Mouse (Mus musculus): Measurements from ENCODE around the gene Bend6. TPM values are rescaled to one million over a fixed set of nuclear protein-coding genes. Genes with fewer than 3 reads are reported as not detected.

Bend6 gene
- total RNA-seq, 1 experiment = 0.89 TPM

- peaks cover 3% of the 10 kb centered on the region; the same call in 1 of the 2 replicates for H3K36me3 ChIP-seq (ENCODE audit: control insufficient read depth, insufficient read depth, low read length, poor library complexity, severe bottlenecking)
- no peak for TF ChIP-seq ZC3H11A (IDR thresholded peaks at IDR 0.05; ENCODE audit: borderline replicate concordance, low read depth, low read length)
- no peak for TF ChIP-seq ZNF384 (IDR thresholded peaks at IDR 0.05; ENCODE audit: low read depth, low read length)
- no peak for TF ChIP-seq CHD2 (IDR thresholded peaks at IDR 0.05; ENCODE audit: low read depth, low read length)
- no peak for TF ChIP-seq HCFC1 (IDR thresholded peaks at IDR 0.05; ENCODE audit: borderline replicate concordance, insufficient read depth, low read length)
- TF ChIP-seq MAFK (IDR thresholded peaks at IDR 0.05; ENCODE audit: insufficient read depth, low read depth, low read length) = no peak
- H3K4me3 ChIP-seq (ENCODE audit: insufficient read depth in 1 of 2, low read depth in 1 of 2, low read length in 2 of 2, poor library complexity in 1 of 2, severe bottlenecking in 1 of 2) = no peak overlapping the region
- no peaks in the 10 kb centered on the region for H3K9me3 ChIP-seq (ENCODE audit: control insufficient read depth, insufficient read depth, low read depth, low read length)
- peaks cover 0 to 3% of the 10 kb centered on the region in 2 experiments; a peak in 1 of 4 replicates for H3K4me1 ChIP-seq (ENCODE audit: control insufficient read depth in 2 of 2, insufficient read depth in 2 of 2, low read length in 2 of 2, poor library complexity in 1 of 2)
- no peak overlapping the region for H3K9ac ChIP-seq (ENCODE audit: insufficient read depth, low read depth, low read length, poor library complexity, severe bottlenecking)
- H3K27ac ChIP-seq (ENCODE audit: insufficient read depth, low read depth, low read length, poor library complexity, severe bottlenecking) = no peak overlapping the region
- in situ Hi-C loops (cut with MboI; ENCODE audit: low sequenced_read_pairs in 2 of 2, unreplicated experiment in 2 of 2) = no loop called here
- no peak for DNase-seq (ENCODE audit: low read depth, low spot score)
These were observed 17.7 kb upstream of the Bend6 start for GRCm38 (mm10) chr1:33925283-33925682.

- DNase-seq (ENCODE audit: low read depth, low spot score) = no peak
- H3K36me3 ChIP-seq (ENCODE audit: control insufficient read depth, insufficient read depth, low read length, poor library complexity, severe bottlenecking) = peaks cover 3% of the 10 kb centered on the region; the same call in 1 of the 2 replicates
- peaks cover 0 to 3% of the 10 kb centered on the region in 2 experiments; a peak in 1 of 4 replicates for H3K4me1 ChIP-seq (ENCODE audit: control insufficient read depth in 2 of 2, insufficient read depth in 2 of 2, low read length in 2 of 2, poor library complexity in 1 of 2)
- no peaks in the 10 kb centered on the region for H3K9me3 ChIP-seq (ENCODE audit: control insufficient read depth, insufficient read depth, low read depth, low read length)
- H3K4me3 ChIP-seq (ENCODE audit: insufficient read depth in 1 of 2, low read depth in 1 of 2, low read length in 2 of 2, poor library complexity in 1 of 2, severe bottlenecking in 1 of 2) = no peak overlapping the region
- no peak overlapping the region for H3K9ac ChIP-seq (ENCODE audit: insufficient read depth, low read depth, low read length, poor library complexity, severe bottlenecking)
- TF ChIP-seq ZC3H11A (IDR thresholded peaks at IDR 0.05; ENCODE audit: borderline replicate concordance, low read depth, low read length) (no peak), CHD2 (IDR thresholded peaks at IDR 0.05; ENCODE audit: low read depth, low read length) (no peak), ZNF384 (IDR thresholded peaks at IDR 0.05; ENCODE audit: low read depth, low read length) (no peak), MAFK (IDR thresholded peaks at IDR 0.05; ENCODE audit: insufficient read depth, low read depth, low read length) (no peak), HCFC1 (IDR thresholded peaks at IDR 0.05; ENCODE audit: borderline replicate concordance, insufficient read depth, low read length) (no peak)
- in situ Hi-C loops (cut with MboI; ENCODE audit: low sequenced_read_pairs in 2 of 2, unreplicated experiment in 2 of 2) = no loop called here
- H3K27ac ChIP-seq (ENCODE audit: insufficient read depth, low read depth, low read length, poor library complexity, severe bottlenecking) = no peak overlapping the region
These were observed 15.4 kb upstream of the Bend6 start for GRCm38 (mm10) chr1:33922975-33923374.

- H3K4me3 ChIP-seq (ENCODE audit: insufficient read depth in 1 of 2, low read depth in 1 of 2, low read length in 2 of 2, poor library complexity in 1 of 2, severe bottlenecking in 1 of 2) = no peak overlapping the region
- H3K9ac ChIP-seq (ENCODE audit: insufficient read depth, low read depth, low read length, poor library complexity, severe bottlenecking) = no peak overlapping the region
- H3K27ac ChIP-seq (ENCODE audit: insufficient read depth, low read depth, low read length, poor library complexity, severe bottlenecking) = no peak overlapping the region
- no peak for DNase-seq (ENCODE audit: low read depth, low spot score)
- TF ChIP-seq HCFC1 (IDR thresholded peaks at IDR 0.05; ENCODE audit: borderline replicate concordance, insufficient read depth, low read length) = no peak
- no peaks in the 10 kb centered on the region; a peak in 1 of 4 replicates for H3K4me1 ChIP-seq (ENCODE audit: control insufficient read depth in 2 of 2, insufficient read depth in 2 of 2, low read length in 2 of 2, poor library complexity in 1 of 2)
- peaks cover 16% of the 10 kb centered on the region for H3K36me3 ChIP-seq (ENCODE audit: control insufficient read depth, insufficient read depth, low read length, poor library complexity, severe bottlenecking)
- in situ Hi-C loops (cut with MboI; ENCODE audit: low sequenced_read_pairs in 2 of 2, unreplicated experiment in 2 of 2) = no loop called here
- no peaks in the 10 kb centered on the region for H3K9me3 ChIP-seq (ENCODE audit: control insufficient read depth, insufficient read depth, low read depth, low read length)
These were observed 8.9 kb upstream of the Bend6 start for GRCm38 (mm10) chr1:33916554-33916953.

GRCm38 (mm10) chr1:33911589-33911988 is 4.0 kb upstream of the Bend6 start:
- Histone ChIP-seq H3K27ac (ENCODE audit: insufficient read depth, low read depth, low read length, poor library complexity, severe bottlenecking) (no peak overlapping the region), H3K9ac (ENCODE audit: insufficient read depth, low read depth, low read length, poor library complexity, severe bottlenecking) (no peak overlapping the region), H3K4me3 (ENCODE audit: insufficient read depth in 1 of 2, low read depth in 1 of 2, low read length in 2 of 2, poor library complexity in 1 of 2, severe bottlenecking in 1 of 2) (no peak overlapping the region), H3K4me1 (ENCODE audit: control insufficient read depth in 2 of 2, insufficient read depth in 2 of 2, low read length in 2 of 2, poor library complexity in 1 of 2) (no peaks in the 10 kb centered on the region), H3K9me3 (ENCODE audit: control insufficient read depth, insufficient read depth, low read depth, low read length) (no peaks in the 10 kb centered on the region), H3K36me3 (ENCODE audit: control insufficient read depth, insufficient read depth, low read length, poor library complexity, severe bottlenecking) (peaks cover 13% of the 10 kb centered on the region)
- DNase-seq (ENCODE audit: low read depth, low spot score) = no peak
- TF ChIP-seq ZNF384 (IDR thresholded peaks at IDR 0.05; ENCODE audit: low read depth, low read length) (no peak), CHD2 (IDR thresholded peaks at IDR 0.05; ENCODE audit: low read depth, low read length) (no peak), ZC3H11A (IDR thresholded peaks at IDR 0.05; ENCODE audit: borderline replicate concordance, low read depth, low read length) (no peak), MAFK (IDR thresholded peaks at IDR 0.05; ENCODE audit: insufficient read depth, low read depth, low read length) (no peak), HCFC1 (IDR thresholded peaks at IDR 0.05; ENCODE audit: borderline replicate concordance, insufficient read depth, low read length) (no peak)
- in situ Hi-C loops (cut with MboI; ENCODE audit: low sequenced_read_pairs in 2 of 2, unreplicated experiment in 2 of 2) = no loop called here

Measured in ES-E14 (cell line).